Mouse (Mus musculus): ENCODE results near the gene Gabpb1. TPM values are rescaled to one million over a fixed set of nuclear protein-coding genes. Genes with fewer than 3 reads are reported as not detected.

The Gabpb1 gene
- total and polyA plus RNA-seq, 3 experiments, result 23.9 to 50.2 (median 50.1) TPM

- Histone ChIP-seq H3K4me1 (ENCODE audit: control insufficient read depth in 1 of 2, insufficient read depth in 2 of 2) (no peaks in the 10 kb centered on the region; a peak in 1 of 4 replicates), H3K27me3 (replicated peaks) (no peaks in the 10 kb centered on the region), H3K9me3 (replicated peaks; ENCODE audit: low read length) (peaks cover 4% of the 10 kb centered on the region), H3K27ac (ENCODE audit: insufficient read depth, low read depth) (no peak overlapping the region), H3K79me2 (replicated peaks; ENCODE audit: control insufficient read depth, extremely low read depth, insufficient read depth, poor library complexity, severe bottlenecking) (no peaks in the 10 kb centered on the region), H3K9ac (ENCODE audit: insufficient read depth, low read depth) (no peak overlapping the region), H3K4me3 (replicated peaks in 1 of 3; ENCODE audit: low read depth in 2 of 3, low read length in 2 of 3, poor library complexity in 1 of 3) (no peak overlapping the region), H3K36me3 (replicated peaks in 1 of 2; ENCODE audit: control insufficient read depth in 1 of 2, insufficient read depth in 1 of 2, low read length in 1 of 2) (peaks cover 3 to 16% of the 10 kb centered on the region in 2 experiments), H3K4me2 (ENCODE audit: insufficient read depth, low read depth, poor library complexity, severe bottlenecking) (no peak overlapping the region)
- dilution Hi-C loops (cut with MboI; ENCODE audit: extremely low pct_ligation_motif_present, extremely low pct_unique_long_range_greater_than_20kb, low sequenced_read_pairs) (no loop called here), in situ Hi-C loops (cut with MboI; ENCODE audit: low pct_ligation_motif_present, low pct_unique_long_range_greater_than_20kb, low sequenced_read_pairs) (no loop called here)
- no peak for DNase-seq (ENCODE audit: extremely low read depth)
- TF ChIP-seq USF1 (IDR thresholded peaks at IDR 0.05; ENCODE audit: low read depth, low read length) (no peak), E2F4 (IDR thresholded peaks at IDR 0.05; ENCODE audit: insufficient replicate concordance, low read depth, low read length) (no peak), RAD21 (IDR thresholded peaks at IDR 0.05; ENCODE audit: low read depth, low read length) (no peak), ZC3H11A (IDR thresholded peaks at IDR 0.05; ENCODE audit: low read depth, low read length) (no peak), IRF4 (IDR thresholded peaks at IDR 0.05; ENCODE audit: low read depth, low read length) (no peak), CTCF (conservative IDR thresholded peaks at IDR 0.05 in 1 of 2, IDR thresholded peaks at IDR 0.05 in 1 of 2; ENCODE audit: low read depth in 2 of 2, low read length in 2 of 2) (no peak), SMC3 (IDR thresholded peaks at IDR 0.05; ENCODE audit: low read depth, low read length) (no peak), MEF2A (IDR thresholded peaks at IDR 0.05; ENCODE audit: borderline replicate concordance, low read depth, low read length) (no peak), NRF1 (IDR thresholded peaks at IDR 0.05; ENCODE audit: low read depth, low read length) (no peak), JUND (conservative IDR thresholded peaks at IDR 0.05; ENCODE audit: low read depth, low read length) (no peak), USF2 (conservative IDR thresholded peaks at IDR 0.05; ENCODE audit: low read depth, low read length) (no peak), RCOR1 (conservative IDR thresholded peaks at IDR 0.05; ENCODE audit: low read depth, low read length) (no peak)
These were observed 53.0 kb downstream of the Gabpb1 start for GRCm38 (mm10) chr2:126623138-126623537.

GRCm38 (mm10) chr2:126622455-126622854, 53.7 kb downstream of the Gabpb1 start:
- Histone ChIP-seq H3K9me3 (replicated peaks; ENCODE audit: low read length) (peaks cover 4% of the 10 kb centered on the region), H3K27ac (ENCODE audit: insufficient read depth, low read depth) (no peak overlapping the region), H3K4me3 (replicated peaks in 1 of 3; ENCODE audit: low read depth in 2 of 3, low read length in 2 of 3, poor library complexity in 1 of 3) (no peak overlapping the region), H3K36me3 (replicated peaks in 1 of 2; ENCODE audit: control insufficient read depth in 1 of 2, insufficient read depth in 1 of 2, low read length in 1 of 2) (peaks cover 0 to 9% of the 10 kb centered on the region in 2 experiments), H3K79me2 (replicated peaks; ENCODE audit: control insufficient read depth, extremely low read depth, insufficient read depth, poor library complexity, severe bottlenecking) (no peaks in the 10 kb centered on the region), H3K9ac (ENCODE audit: insufficient read depth, low read depth) (no peak overlapping the region), H3K4me1 (ENCODE audit: control insufficient read depth in 1 of 2, insufficient read depth in 2 of 2) (no peaks in the 10 kb centered on the region; a peak in 1 of 4 replicates), H3K27me3 (replicated peaks) (no peaks in the 10 kb centered on the region), H3K4me2 (ENCODE audit: insufficient read depth, low read depth, poor library complexity, severe bottlenecking) (no peak overlapping the region)
- in situ Hi-C loops (cut with MboI; ENCODE audit: low pct_ligation_motif_present, low pct_unique_long_range_greater_than_20kb, low sequenced_read_pairs), result no loop called here
- no peak for DNase-seq (ENCODE audit: extremely low read depth)
- no peak for TF ChIP-seq ETS1 (conservative IDR thresholded peaks at IDR 0.05; ENCODE audit: low read depth, low read length)
- TF ChIP-seq ELF1 (IDR thresholded peaks at IDR 0.05; ENCODE audit: low read depth, low read length), result no peak
- TF ChIP-seq TBP (conservative IDR thresholded peaks at IDR 0.05; ENCODE audit: low read depth, low read length), result no peak
- no peak for TF ChIP-seq IRF4 (IDR thresholded peaks at IDR 0.05; ENCODE audit: low read depth, low read length)
- no peak for TF ChIP-seq UBTF (IDR thresholded peaks at IDR 0.05; ENCODE audit: low read depth, low read length)
- TF ChIP-seq CHD2 (IDR thresholded peaks at IDR 0.05; ENCODE audit: low read length), result no peak
- TF ChIP-seq RAD21 (IDR thresholded peaks at IDR 0.05; ENCODE audit: low read depth, low read length), result no peak
- no peak for TF ChIP-seq MAX (IDR thresholded peaks at IDR 0.05; ENCODE audit: low read length)
- no peak for TF ChIP-seq ZMIZ1 (IDR thresholded peaks at IDR 0.05; ENCODE audit: low read depth, low read length)
- TF ChIP-seq KAT2A (IDR thresholded peaks at IDR 0.05; ENCODE audit: insufficient replicate concordance, low read length), result no peak
- no peak for TF ChIP-seq RCOR1 (conservative IDR thresholded peaks at IDR 0.05; ENCODE audit: low read depth, low read length)
- no peak for TF ChIP-seq JUN (IDR thresholded peaks at IDR 0.05; ENCODE audit: insufficient read depth, low read depth, low read length)
- no peak for TF ChIP-seq MEF2A (IDR thresholded peaks at IDR 0.05; ENCODE audit: borderline replicate concordance, low read depth, low read length)
- no peak for TF ChIP-seq NELFE (IDR thresholded peaks at IDR 0.05; ENCODE audit: low read depth, low read length)
- TF ChIP-seq MAZ (IDR thresholded peaks at IDR 0.05; ENCODE audit: low read depth, low read length), result no peak
- no peak for TF ChIP-seq ZC3H11A (IDR thresholded peaks at IDR 0.05; ENCODE audit: low read depth, low read length)
- TF ChIP-seq MYC (IDR thresholded peaks at IDR 0.05; ENCODE audit: low read depth, low read length), result no peak
- dilution Hi-C loops (cut with MboI; ENCODE audit: extremely low pct_ligation_motif_present, extremely low pct_unique_long_range_greater_than_20kb, low sequenced_read_pairs), result no loop called here
